Mouse (Mus musculus) hindbrain, postnatal 0 days (tissue): ENCODE data around the gene Mrpl43. TPM values are rescaled to one million over a fixed set of nuclear protein-coding genes. Genes with fewer than 3 reads are reported as not detected.
"Not testable (repeated sequence)": the region's sequence is repeated elsewhere in the genome, so short reads cannot be mapped to it uniquely, and the experiment has no call there.

ENCODE experiments used
- ATAC-seq: fragments of 200-750 bp; cut with Nextera tagmentation; 2 replicates; pipeline ENCODE4 v1.8.0; 2017; ENCODE audit warnings: mild to moderate bottlenecking, moderate TSS enrichment, moderate library complexity
- DNase-seq: peaks from one replicate; pipeline ENCODE4 v3.0.0-alpha.2; 2015; ENCODE audit warnings: low spot score
- H3K27ac ChIP-seq: fragments of 300-500 bp; sonication (generic); 2 replicates; pipeline ENCODE4 v1.5.1; 2014; ENCODE audit warnings: mild to moderate bottlenecking
- H3K27me3 ChIP-seq: fragments of 300-500 bp; sonication (generic); 2 replicates; pipeline ENCODE4 v1.6.1; 2014; ENCODE audit warnings: low read length, mixed read lengths; ENCODE audit not compliant: insufficient read depth
- H3K36me3 ChIP-seq: fragments of 300-500 bp; sonication (generic); 2 replicates; pipeline ENCODE4 v1.6.1; 2014; ENCODE audit warnings: low read length, mixed read lengths; ENCODE audit not compliant: insufficient read depth
- H3K4me1 ChIP-seq: fragments of 300-500 bp; sonication (generic); 2 replicates; pipeline ENCODE4 v1.6.1; 2014; ENCODE audit warnings: antibody characterized with exemption, low read length, mixed read lengths; ENCODE audit not compliant: insufficient read depth
- H3K4me2 ChIP-seq: fragments of 300-500 bp; sonication (generic); 2 replicates; pipeline ENCODE4 v1.6.1; 2014; ENCODE audit warnings: low read depth, mild to moderate bottlenecking, low read length, moderate library complexity, mixed read lengths
- H3K4me3 ChIP-seq: fragments of 300-500 bp; sonication (generic); 2 replicates; pipeline ENCODE4 v1.5.1; 2014; ENCODE audit warnings: low read length
- H3K9ac ChIP-seq: fragments of 300-500 bp; sonication (generic); replicated peaks from 2 replicates; pipeline ENCODE4 v1.6.1; 2014; ENCODE audit warnings: mild to moderate bottlenecking, low read length, moderate library complexity, mixed read lengths
- H3K9me3 ChIP-seq: fragments of 300-500 bp; sonication (generic); 2 replicates; pipeline ENCODE4 v1.6.1; 2016; ENCODE audit warnings: low read length, mixed read lengths
- CTCF ChIP-seq: IDR thresholded peaks from 2 replicates; pipeline ENCODE4 v1.5.1; 2016; ENCODE audit warnings: antibody characterized with exemption, control low read depth, low read depth
- WGBS: fragments of 180-500 bp; shearing (Covaris S2); extraction: QIAGEN DNeasy Blood & Tissue Kit; methylation state at CpG from one replicate; pipeline ENCODE4 v1.1.7; 2014; 5-methylcytosine and 5-hydroxymethylcytosine counted together
- polyA plus RNA-seq: library from polyadenylated mRNA; unstranded; fragments of >200 nt; fragmentation: Nextera tagmentation; extraction: Ambion mirVana; gene quantifications from 2 replicates; pipeline ENCODE4 v1.2.1, GENCODE M21; 2015
- total RNA-seq: library from RNA; depleted of rRNA; stranded (reverse); fragments of >200 nt; gene quantifications from 2 replicates; pipeline ENCODE4 v1.2.3, GENCODE M21; 2014

Mrpl43 gene
- total and polyA plus RNA-seq, 2 experiments from 2014 or later = 97.1 to 109 TPM

- Histone ChIP-seq H3K9ac (peak within 1 kb of the TSS; percentile 66), H3K9me3 (no peaks in the 10 kb centered on the region), H3K36me3 (peaks cover 21% of the 10 kb centered on the region; the same call in 1 of the 2 replicates), H3K4me2 (peak within 1 kb of the TSS; percentile 87), H3K27ac (peak within 1 kb of the TSS; percentile 91), H3K27me3 (no peaks in the 10 kb centered on the region), H3K4me1 (peaks cover 8% of the 10 kb centered on the region; the same call in 1 of the 2 replicates), H3K4me3 (peak within 1 kb of the TSS; percentile 51)
- ATAC-seq (peak; percentile 89), DNase-seq (peak; percentile 95)
- TF ChIP-seq CTCF = peak; percentile 85
- WGBS = under 1% methylated on average over 26 of the region's 26 CpGs
Measured at GRCm38 (mm10) chr19:45047417-45047934, 41.2 kb upstream of the Mrpl43 start, which contains the start of gene Sfxn3. Gene Sfxn3, plus strand, starts transcription at chr19:45047503.

- H3K4me3 ChIP-seq = peak overlapping the region; percentile 51
- H3K4me1 ChIP-seq = peaks cover 8% of the 10 kb centered on the region; the same call in 1 of the 2 replicates
- H3K36me3 ChIP-seq = peaks cover 15% of the 10 kb centered on the region; the same call in 1 of the 2 replicates
- peak overlapping the region; percentile 91 for H3K27ac ChIP-seq
- DNase-seq (peak; percentile 91), ATAC-seq (peak; percentile 64)
- 1% methylated on average over 34 of the region's 34 CpGs for WGBS
- no peaks in the 10 kb centered on the region for H3K27me3 ChIP-seq
- H3K4me2 ChIP-seq = peak overlapping the region; percentile 87
- peak overlapping the region; percentile 66 for H3K9ac ChIP-seq
- H3K9me3 ChIP-seq = no peaks in the 10 kb centered on the region
- TF ChIP-seq CTCF = 0 out of 2 replicates have a peak, but pooled peaks have one; percentile 20
Measured at GRCm38 (mm10) chr19:45046523-45047321, 40.5 kb upstream of the Mrpl43 start.

- Histone ChIP-seq H3K27me3 (no peaks in the 10 kb centered on the region), H3K36me3 (peaks cover 5% of the 10 kb centered on the region; the same call in 1 of the 2 replicates), H3K9ac (peak within 1 kb of the TSS; percentile 66), H3K9me3 (no peaks in the 10 kb centered on the region), H3K4me1 (peaks cover 8% of the 10 kb centered on the region; the same call in 1 of the 2 replicates), H3K27ac (peak within 1 kb of the TSS; percentile 91), H3K4me3 (peak within 1 kb of the TSS; percentile 51), H3K4me2 (peak within 1 kb of the TSS; percentile 87)
- DNase-seq (no peak), ATAC-seq (no peak)
- TF ChIP-seq CTCF = no peak
- 81% methylated on average over 5 of the region's 5 CpGs for WGBS
Measured at GRCm38 (mm10) chr19:45045651-45046050, 39.4 kb upstream of the Mrpl43 start, which contains the start of gene Pdzd7. Gene Pdzd7, minus strand, starts transcription at chr19:45045717.

- Histone ChIP-seq H3K27me3 (no peaks in the 10 kb centered on the region), H3K4me3 (no peak overlapping the region), H3K36me3 (0 out of 2 replicates have a peak, but pooled peaks cover 1% of the 10 kb centered on the region), H3K4me1 (peaks cover 8% of the 10 kb centered on the region; the same call in 1 of the 2 replicates), H3K9me3 (no peaks in the 10 kb centered on the region), H3K27ac (no peak overlapping the region), H3K4me2 (no peak overlapping the region; the same call in 1 of the 2 replicates), H3K9ac (no peak overlapping the region)
- TF ChIP-seq CTCF = no peak
- ATAC-seq = no peak
- 62% methylated on average over 15 of the region's 15 CpGs for WGBS
- DNase-seq = no peak
Measured at GRCm38 (mm10) chr19:45045236-45045635, 39.0 kb upstream of the Mrpl43 start.

- no peak for TF ChIP-seq CTCF
- ATAC-seq (no peak), DNase-seq (no peak)
- WGBS = 54% methylated on average over 11 of the region's 11 CpGs
- peaks cover 8% of the 10 kb centered on the region; the same call in 1 of the 2 replicates for H3K4me1 ChIP-seq
- H3K27ac ChIP-seq = no peak overlapping the region
- H3K4me3 ChIP-seq = no peak overlapping the region
- no peak overlapping the region for H3K9ac ChIP-seq
- H3K4me2 ChIP-seq = no peak overlapping the region
- H3K36me3 ChIP-seq = no peaks in the 10 kb centered on the region
- H3K9me3 ChIP-seq = no peaks in the 10 kb centered on the region
- no peaks in the 10 kb centered on the region for H3K27me3 ChIP-seq
Measured at GRCm38 (mm10) chr19:45044389-45044927, 38.2 kb upstream of the Mrpl43 start.

GRCm38 (mm10) chr19:45040214-45040613 lies 34.0 kb upstream of the Mrpl43 start:
- DNase-seq (no peak), ATAC-seq (no peak)
- Histone ChIP-seq H3K27me3 (no peaks in the 10 kb centered on the region), H3K4me3 (no peak overlapping the region), H3K27ac (no peak overlapping the region), H3K9ac (no peak overlapping the region), H3K36me3 (no peaks in the 10 kb centered on the region), H3K4me2 (no peak overlapping the region), H3K4me1 (no peaks in the 10 kb centered on the region), H3K9me3 (no peaks in the 10 kb centered on the region)
- 63% methylated on average over 13 of the region's 13 CpGs for WGBS
- no peak for TF ChIP-seq CTCF

GRCm38 (mm10) chr19:45038198-45038597 lies 32.0 kb upstream of the Mrpl43 start:
- H3K9ac ChIP-seq, H3K27ac ChIP-seq, DNase-seq, H3K4me3 ChIP-seq, ATAC-seq, H3K9me3 ChIP-seq, H3K27me3 ChIP-seq, H3K4me1 ChIP-seq, H3K4me2 ChIP-seq, H3K36me3 ChIP-seq: not testable (repeated sequence)
- 86% methylated on average over 7 of the region's 7 CpGs for WGBS
